Mouse (Mus musculus): ENCODE results near the gene Plekhd1. TPM values are rescaled to one million over a fixed set of nuclear protein-coding genes. Genes with fewer than 3 reads are reported as not detected.
A peak's percentile ranks its signal among the peaks of the same experiment; 100 is the strongest.

The Plekhd1 gene
- polyA plus RNA-seq, 1 experiment from 2014 or later, result 1.4 TPM

DNA sequence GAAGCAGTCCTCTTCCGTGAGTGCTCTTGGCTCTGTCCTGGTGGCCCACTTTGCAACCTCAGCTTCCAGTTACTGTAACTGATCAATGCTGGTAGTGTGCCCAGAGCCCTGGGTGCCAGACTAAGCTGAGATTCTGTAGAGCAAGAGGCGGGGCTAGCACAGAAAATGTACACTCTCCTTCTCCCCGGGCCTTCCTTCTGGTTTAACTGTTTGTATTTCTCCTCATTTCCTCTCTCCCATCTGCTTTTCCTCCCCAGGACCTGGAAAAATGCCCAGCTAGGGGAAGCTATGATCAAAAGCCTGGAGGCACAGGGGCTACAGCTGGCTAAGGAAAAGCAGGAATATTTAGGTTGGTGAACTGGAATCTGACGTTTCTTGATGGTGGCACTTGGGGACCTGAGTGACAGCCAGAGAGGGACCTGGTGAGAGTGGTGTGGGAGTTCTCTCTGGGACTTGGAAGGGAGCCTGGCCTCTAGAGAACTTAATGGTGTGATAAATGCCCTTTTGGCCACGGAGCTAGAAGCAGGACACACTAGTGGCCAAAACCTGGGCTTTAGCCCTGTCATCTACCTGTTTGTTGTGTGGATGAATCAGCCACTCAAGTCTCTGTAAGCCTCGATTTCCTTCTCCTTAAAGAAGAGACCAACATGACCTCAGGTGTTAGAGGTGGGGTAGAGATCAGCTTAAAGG is 14.7 kb downstream of the Plekhd1 start:
- peak; percentile 47; the same call in 1 of the 2 replicates for ATAC-seq (ENCODE audit: low read depth)
- Histone ChIP-seq H3K4me3 (ENCODE audit: low read depth, low read length) (no peak overlapping the region), H3K9me3 (ENCODE audit: control insufficient read depth, low read length) (no peaks in the 10 kb centered on the region), H3K9ac (ENCODE audit: low read depth, low read length) (no peak overlapping the region), H3K4me1 (ENCODE audit: control insufficient read depth, insufficient read depth, low read length) (peaks cover 7% of the 10 kb centered on the region; the same call in 1 of the 2 replicates), H3K27me3 (replicated peaks; ENCODE audit: control insufficient read depth, insufficient read depth, low read length) (no peaks in the 10 kb centered on the region), H3K27ac (replicated peaks; ENCODE audit: low read depth, low read length) (no peak overlapping the region), H3K4me2 (ENCODE audit: low read depth, low read length) (no peak overlapping the region), H3K36me3 (ENCODE audit: control insufficient read depth, insufficient read depth, low read length) (no peaks in the 10 kb centered on the region)
- peak; percentile 62 for DNase-seq (ENCODE audit: low spot score)
- WGBS, result 40% methylated on average over 6 of the region's 6 CpGs

DNA sequence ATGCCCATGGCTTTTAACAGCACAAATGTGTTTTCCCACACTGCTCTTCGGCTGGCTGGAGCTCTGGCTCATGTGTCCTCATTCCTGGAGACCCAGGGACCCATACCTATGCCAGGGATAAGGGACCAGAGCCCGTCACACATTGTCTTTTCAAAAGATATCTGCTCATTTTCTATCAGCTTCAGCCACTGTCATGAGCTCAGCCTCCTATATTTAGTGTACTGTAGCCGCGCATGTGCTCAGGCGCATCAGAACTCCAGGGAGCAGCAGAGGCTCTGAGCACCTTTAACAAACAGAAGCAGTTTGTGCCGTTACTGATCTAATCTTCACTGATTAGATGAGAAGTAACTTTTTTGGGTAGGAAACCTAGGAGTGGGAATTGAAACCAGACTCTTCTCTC is 23.5 kb downstream of the Plekhd1 start:
- DNase-seq (ENCODE audit: low spot score) (no peak), ATAC-seq (ENCODE audit: low read depth) (no peak)
- Histone ChIP-seq H3K4me3 (ENCODE audit: low read depth, low read length) (no peak overlapping the region), H3K27ac (replicated peaks; ENCODE audit: low read depth, low read length) (no peak overlapping the region), H3K27me3 (replicated peaks; ENCODE audit: control insufficient read depth, insufficient read depth, low read length) (no peaks in the 10 kb centered on the region), H3K36me3 (ENCODE audit: control insufficient read depth, insufficient read depth, low read length) (no peaks in the 10 kb centered on the region), H3K4me2 (ENCODE audit: low read depth, low read length) (no peak overlapping the region), H3K4me1 (ENCODE audit: control insufficient read depth, insufficient read depth, low read length) (no peaks in the 10 kb centered on the region), H3K9me3 (ENCODE audit: control insufficient read depth, low read length) (no peaks in the 10 kb centered on the region), H3K9ac (ENCODE audit: low read depth, low read length) (no peak overlapping the region)
- 75% methylated on average over 6 of the region's 6 CpGs for WGBS

DNA sequence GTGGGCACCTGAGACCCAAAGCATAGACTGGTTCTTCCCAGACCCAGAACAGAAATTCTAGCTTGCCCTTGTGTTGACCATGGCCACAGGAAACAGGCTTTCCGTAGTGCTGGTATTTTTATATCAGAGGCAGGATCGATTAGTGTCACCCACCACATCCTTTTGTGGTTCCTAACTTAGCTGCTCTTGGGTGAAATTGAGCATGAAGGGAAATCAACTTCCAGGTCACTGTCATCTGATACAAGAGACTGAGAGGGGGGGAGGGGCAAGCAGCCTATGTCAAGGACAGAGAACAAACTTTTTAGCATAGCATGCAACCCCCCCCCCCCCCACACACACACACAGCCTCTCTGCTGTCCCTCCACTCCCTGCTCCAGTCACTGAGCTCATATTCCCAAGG is 26.8 kb downstream of the Plekhd1 start:
- WGBS, result 62% methylated on average over 2 of the region's 2 CpGs
- no peak overlapping the region for H3K9ac ChIP-seq (ENCODE audit: low read depth, low read length)
- DNase-seq (ENCODE audit: low spot score), result no peak
- no peak for ATAC-seq (ENCODE audit: low read depth)
- H3K27ac ChIP-seq (replicated peaks; ENCODE audit: low read depth, low read length), result no peak overlapping the region
- H3K9me3 ChIP-seq (ENCODE audit: control insufficient read depth, low read length), result no peaks in the 10 kb centered on the region
- no peaks in the 10 kb centered on the region for H3K36me3 ChIP-seq (ENCODE audit: control insufficient read depth, insufficient read depth, low read length)
- H3K27me3 ChIP-seq (replicated peaks; ENCODE audit: control insufficient read depth, insufficient read depth, low read length), result no peaks in the 10 kb centered on the region
- H3K4me3 ChIP-seq (ENCODE audit: low read depth, low read length), result no peak overlapping the region
- H3K4me2 ChIP-seq (ENCODE audit: low read depth, low read length), result no peak overlapping the region
- no peaks in the 10 kb centered on the region for H3K4me1 ChIP-seq (ENCODE audit: control insufficient read depth, insufficient read depth, low read length)

DNA sequence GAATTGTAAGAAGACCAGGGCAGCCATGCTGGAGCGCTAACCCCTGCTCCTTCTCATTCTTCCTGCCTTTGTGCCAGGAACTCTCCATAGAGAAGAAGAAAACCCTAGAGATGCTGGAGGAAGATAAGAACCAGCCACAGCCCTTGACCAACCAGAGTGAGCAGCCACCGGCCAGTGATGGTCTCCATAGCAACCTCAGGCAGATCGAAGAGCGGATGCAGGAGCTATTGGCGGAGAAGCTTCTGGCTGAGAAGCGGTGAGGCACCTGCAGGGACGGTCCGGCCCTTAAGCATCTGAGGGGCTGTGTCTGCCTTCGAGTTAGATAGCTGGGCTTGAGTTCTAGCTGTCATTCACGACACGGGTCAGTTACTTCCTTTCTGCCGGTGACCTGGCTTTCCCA is 28.1 kb downstream of the Plekhd1 start:
- Histone ChIP-seq H3K27ac (replicated peaks; ENCODE audit: low read depth, low read length) (no peak overlapping the region), H3K4me3 (ENCODE audit: low read depth, low read length) (no peak overlapping the region), H3K36me3 (ENCODE audit: control insufficient read depth, insufficient read depth, low read length) (no peaks in the 10 kb centered on the region), H3K4me1 (ENCODE audit: control insufficient read depth, insufficient read depth, low read length) (no peaks in the 10 kb centered on the region), H3K4me2 (ENCODE audit: low read depth, low read length) (no peak overlapping the region), H3K9me3 (ENCODE audit: control insufficient read depth, low read length) (no peaks in the 10 kb centered on the region), H3K9ac (ENCODE audit: low read depth, low read length) (no peak overlapping the region), H3K27me3 (replicated peaks; ENCODE audit: control insufficient read depth, insufficient read depth, low read length) (no peaks in the 10 kb centered on the region)
- ATAC-seq (ENCODE audit: low read depth), result no peak
- DNase-seq (ENCODE audit: low spot score), result no peak
- 76% methylated on average over 12 of the region's 12 CpGs for WGBS

DNA sequence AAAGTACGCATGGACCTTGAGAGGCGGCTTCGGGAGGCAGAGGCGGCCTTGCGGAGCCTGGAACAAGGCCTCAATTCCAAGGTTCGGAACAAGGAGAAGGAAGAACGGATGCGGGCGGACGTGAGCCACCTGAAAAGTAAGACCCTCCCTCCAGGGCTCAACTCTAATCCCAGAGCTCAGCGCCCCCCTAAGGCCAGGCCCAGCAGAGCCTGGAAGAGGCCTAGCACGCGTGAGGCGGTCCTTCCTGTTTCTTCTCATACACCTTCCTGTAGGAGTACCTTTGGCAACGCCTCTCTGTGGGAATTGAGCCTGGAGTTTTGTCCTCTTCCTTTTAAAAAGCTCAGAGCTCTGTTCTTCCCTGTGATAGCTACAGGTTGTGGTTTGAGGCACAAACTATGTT is 29.1 kb downstream of the Plekhd1 start:
- no peaks in the 10 kb centered on the region for H3K4me1 ChIP-seq (ENCODE audit: control insufficient read depth, insufficient read depth, low read length)
- ATAC-seq (ENCODE audit: low read depth) (no peak), DNase-seq (ENCODE audit: low spot score) (no peak)
- H3K36me3 ChIP-seq (ENCODE audit: control insufficient read depth, insufficient read depth, low read length), result no peaks in the 10 kb centered on the region
- no peak overlapping the region for H3K4me2 ChIP-seq (ENCODE audit: low read depth, low read length)
- WGBS, result 88% methylated on average over 15 of the region's 15 CpGs
- no peak overlapping the region for H3K27ac ChIP-seq (replicated peaks; ENCODE audit: low read depth, low read length)
- H3K4me3 ChIP-seq (ENCODE audit: low read depth, low read length), result no peak overlapping the region
- no peaks in the 10 kb centered on the region for H3K9me3 ChIP-seq (ENCODE audit: control insufficient read depth, low read length)
- no peaks in the 10 kb centered on the region for H3K27me3 ChIP-seq (replicated peaks; ENCODE audit: control insufficient read depth, insufficient read depth, low read length)
- no peak overlapping the region for H3K9ac ChIP-seq (ENCODE audit: low read depth, low read length)

DNA sequence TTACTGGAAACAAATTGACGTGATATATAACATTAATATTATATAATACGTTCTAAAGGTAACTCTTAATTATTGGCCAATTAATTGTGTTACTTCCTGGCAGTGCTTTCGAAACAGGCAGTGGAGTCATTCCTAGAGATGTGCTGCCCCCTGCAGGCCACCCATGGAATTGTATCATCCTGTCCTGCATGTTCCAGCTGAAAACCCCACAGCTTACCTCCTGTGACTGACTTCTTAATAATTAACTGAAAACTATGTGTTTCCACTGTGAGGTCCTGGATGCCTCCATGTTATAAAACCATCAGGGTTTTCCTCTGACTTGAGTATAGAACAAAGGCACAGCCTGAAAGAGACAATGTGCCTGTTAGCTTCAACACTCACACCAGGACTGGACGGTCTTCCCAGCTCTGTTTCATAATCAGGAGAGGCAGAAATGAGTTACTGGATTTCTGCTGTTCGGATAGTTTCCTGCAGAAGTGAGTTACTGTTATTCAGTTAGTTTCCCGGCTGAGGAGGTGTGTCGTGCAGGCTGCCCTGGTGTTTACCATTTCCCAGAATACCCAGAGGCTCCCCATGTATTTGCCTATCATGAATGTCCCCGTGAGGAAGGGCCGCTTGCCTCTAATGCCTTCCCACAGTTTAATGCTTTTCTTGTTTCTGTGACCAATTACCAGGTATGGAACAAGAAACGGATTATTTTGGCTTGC is 32.6 kb downstream of the Plekhd1 start:
- Histone ChIP-seq H3K4me1 (ENCODE audit: control insufficient read depth, insufficient read depth, low read length) (no peaks in the 10 kb centered on the region), H3K27ac (replicated peaks; ENCODE audit: low read depth, low read length) (no peak overlapping the region), H3K4me3 (ENCODE audit: low read depth, low read length) (no peak overlapping the region), H3K4me2 (ENCODE audit: low read depth, low read length) (no peak overlapping the region), H3K9me3 (ENCODE audit: control insufficient read depth, low read length) (no peaks in the 10 kb centered on the region), H3K36me3 (ENCODE audit: control insufficient read depth, insufficient read depth, low read length) (no peaks in the 10 kb centered on the region), H3K9ac (ENCODE audit: low read depth, low read length) (no peak overlapping the region), H3K27me3 (replicated peaks; ENCODE audit: control insufficient read depth, insufficient read depth, low read length) (no peaks in the 10 kb centered on the region)
- DNase-seq (ENCODE audit: low spot score) (peak; percentile 61), ATAC-seq (ENCODE audit: low read depth) (no peak)
- 20% methylated on average over 10 of the region's 10 CpGs for WGBS

DNA sequence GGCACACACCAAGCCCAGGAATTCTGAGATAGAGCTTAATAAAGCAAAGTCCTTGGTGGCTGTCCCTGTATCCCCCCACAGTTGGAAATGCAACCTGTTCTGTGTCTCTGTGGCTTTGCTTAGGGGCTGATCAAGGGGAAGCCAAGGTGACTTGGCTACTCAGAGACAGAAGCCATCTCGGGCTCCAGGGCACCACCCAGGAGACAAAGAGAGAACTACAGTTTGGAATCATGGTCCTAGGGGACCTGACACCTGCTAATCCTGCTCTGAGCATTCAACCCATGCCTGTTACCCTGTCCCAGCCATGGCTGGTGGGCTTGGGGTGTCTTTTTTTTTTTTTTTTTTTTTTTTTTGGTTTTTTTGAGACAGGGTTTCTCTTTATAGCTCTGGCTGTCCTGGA is 35.8 kb downstream of the Plekhd1 start:
- ATAC-seq (ENCODE audit: low read depth), result no peak
- Histone ChIP-seq H3K4me1 (ENCODE audit: control insufficient read depth, insufficient read depth, low read length) (no peaks in the 10 kb centered on the region), H3K27me3 (replicated peaks; ENCODE audit: control insufficient read depth, insufficient read depth, low read length) (no peaks in the 10 kb centered on the region), H3K4me3 (ENCODE audit: low read depth, low read length) (no peak overlapping the region), H3K4me2 (ENCODE audit: low read depth, low read length) (no peak overlapping the region), H3K9me3 (ENCODE audit: control insufficient read depth, low read length) (no peaks in the 10 kb centered on the region), H3K9ac (ENCODE audit: low read depth, low read length) (no peak overlapping the region), H3K36me3 (ENCODE audit: control insufficient read depth, insufficient read depth, low read length) (no peaks in the 10 kb centered on the region), H3K27ac (replicated peaks; ENCODE audit: low read depth, low read length) (no peak overlapping the region)
- DNase-seq (ENCODE audit: low spot score), result no peak
- 9% methylated on average over 1 of the region's 1 CpGs for WGBS

DNA sequence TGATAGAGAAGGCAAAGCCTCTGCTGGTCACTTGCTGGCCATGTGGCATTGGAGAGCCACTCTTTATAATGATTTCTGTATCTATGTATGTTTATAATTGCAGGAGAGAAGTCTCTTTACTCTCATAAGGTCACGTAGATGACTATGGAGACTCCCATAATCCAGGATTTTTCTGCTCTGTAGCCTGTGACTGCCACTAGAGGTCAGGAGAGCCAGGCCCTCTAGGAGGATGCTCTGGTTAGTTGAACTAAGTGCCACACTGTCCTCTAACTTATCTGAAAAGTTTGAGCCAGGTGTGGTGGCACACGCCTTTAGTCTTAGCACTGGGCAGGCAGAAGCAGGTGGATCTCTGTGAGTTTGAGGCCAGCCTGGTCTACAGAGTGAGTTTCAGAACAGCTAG is 36.4 kb downstream of the Plekhd1 start:
- Histone ChIP-seq H3K9ac (ENCODE audit: low read depth, low read length) (no peak overlapping the region), H3K9me3 (ENCODE audit: control insufficient read depth, low read length) (peaks cover 3% of the 10 kb centered on the region; the same call in 1 of the 2 replicates), H3K36me3 (ENCODE audit: control insufficient read depth, insufficient read depth, low read length) (no peaks in the 10 kb centered on the region), H3K4me1 (ENCODE audit: control insufficient read depth, insufficient read depth, low read length) (no peaks in the 10 kb centered on the region), H3K4me2 (ENCODE audit: low read depth, low read length) (no peak overlapping the region), H3K4me3 (ENCODE audit: low read depth, low read length) (no peak overlapping the region), H3K27me3 (replicated peaks; ENCODE audit: control insufficient read depth, insufficient read depth, low read length) (no peaks in the 10 kb centered on the region), H3K27ac (replicated peaks; ENCODE audit: low read depth, low read length) (no peak overlapping the region)
- ATAC-seq (ENCODE audit: low read depth) (no peak), DNase-seq (ENCODE audit: low spot score) (no peak)
- WGBS, result 37% methylated on average over 2 of the region's 2 CpGs
